Mouse (Mus musculus) gastrocnemius, adult 2 months (tissue): ENCODE measurements around the gene Fam50a. TPM values are rescaled to one million over a fixed set of nuclear protein-coding genes. Genes with fewer than 3 reads are reported as not detected.
"Not testable (repeated sequence)": the region's sequence is repeated elsewhere in the genome, so short reads cannot be mapped to it uniquely, and the experiment has no call there.

ENCODE experiments used
- DNase-seq: peaks from one replicate; pipeline ENCODE4 v3.0.0; 2022
- H3K27ac ChIP-seq: fragments of 200-600 bp; 2 replicates; pipeline ENCODE4 v1.8.1; 2022; ENCODE audit warnings: mild to moderate bottlenecking
- H3K4me3 ChIP-seq: fragments of 200-600 bp; 2 replicates; pipeline ENCODE4 v1.8.1; 2022; ENCODE audit warnings: mild to moderate bottlenecking, moderate library complexity
- CTCF ChIP-seq: fragments of 200-600 bp; IDR thresholded peaks from 2 replicates; pipeline ENCODE4 v1.8.1; 2022; ENCODE audit warnings: antibody characterized with exemption, mild to moderate bottlenecking, moderate library complexity
- intact Hi-C: fragments of 180-260 bp; cut with DNase I; formaldehyde crosslinking; loops from one replicate; pipeline ENCODE4 v1.15.1; 2025
- total RNA-seq, 2 experiments: library from RNA; stranded (reverse); gene quantifications; 2 replicates each; pipeline ENCODE4 v1.2.3; 2021

Fam50a gene
- total RNA-seq, 2 experiments from 2014 or later, result 22.5 to 27.6 TPM

DNA sequence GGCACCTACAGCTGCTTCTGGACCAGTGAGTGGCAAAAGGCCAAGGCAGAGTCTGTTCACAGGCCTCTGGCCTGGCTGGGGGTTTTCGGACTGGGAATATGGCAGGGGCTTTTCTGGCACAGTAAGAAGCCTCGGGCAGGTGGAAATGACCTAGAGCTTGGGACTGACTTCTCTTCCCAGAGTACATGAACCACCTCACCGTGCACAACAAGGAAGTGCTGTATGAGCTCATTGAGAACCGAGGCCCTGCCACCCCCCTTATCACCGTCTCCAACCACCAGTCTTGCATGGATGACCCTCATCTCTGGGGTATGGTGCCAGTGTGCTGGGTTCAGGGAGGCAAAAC, 29.8 kb upstream of the Fam50a start:
- intact Hi-C loops, result no loop called here
- peak overlapping the region; percentile 86 for H3K4me3 ChIP-seq
- peak overlapping the region; percentile 96 for H3K27ac ChIP-seq
- no peak for DNase-seq
- no peak for TF ChIP-seq CTCF

DNA sequence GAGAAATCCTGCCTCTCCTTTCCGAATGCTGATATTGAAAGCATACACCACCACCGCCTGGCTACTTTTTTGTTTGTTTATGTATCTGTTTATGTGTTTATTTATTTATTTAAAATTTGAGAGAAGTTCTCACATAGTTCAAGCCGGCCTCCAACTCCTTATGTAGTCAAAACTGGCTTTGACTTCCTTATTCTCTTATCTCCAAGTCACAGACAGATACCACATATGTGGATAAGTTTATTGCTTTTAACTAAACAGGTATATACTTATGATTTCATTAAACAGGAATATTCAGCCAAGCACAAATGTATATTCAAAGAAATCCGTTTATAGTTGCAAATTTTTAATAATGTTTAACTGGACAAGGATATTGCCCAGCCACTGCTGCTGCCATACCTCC, 19.4 kb upstream of the Fam50a start:
- intact Hi-C loops, result no loop called here
- TF ChIP-seq CTCF, result no peak

DNA sequence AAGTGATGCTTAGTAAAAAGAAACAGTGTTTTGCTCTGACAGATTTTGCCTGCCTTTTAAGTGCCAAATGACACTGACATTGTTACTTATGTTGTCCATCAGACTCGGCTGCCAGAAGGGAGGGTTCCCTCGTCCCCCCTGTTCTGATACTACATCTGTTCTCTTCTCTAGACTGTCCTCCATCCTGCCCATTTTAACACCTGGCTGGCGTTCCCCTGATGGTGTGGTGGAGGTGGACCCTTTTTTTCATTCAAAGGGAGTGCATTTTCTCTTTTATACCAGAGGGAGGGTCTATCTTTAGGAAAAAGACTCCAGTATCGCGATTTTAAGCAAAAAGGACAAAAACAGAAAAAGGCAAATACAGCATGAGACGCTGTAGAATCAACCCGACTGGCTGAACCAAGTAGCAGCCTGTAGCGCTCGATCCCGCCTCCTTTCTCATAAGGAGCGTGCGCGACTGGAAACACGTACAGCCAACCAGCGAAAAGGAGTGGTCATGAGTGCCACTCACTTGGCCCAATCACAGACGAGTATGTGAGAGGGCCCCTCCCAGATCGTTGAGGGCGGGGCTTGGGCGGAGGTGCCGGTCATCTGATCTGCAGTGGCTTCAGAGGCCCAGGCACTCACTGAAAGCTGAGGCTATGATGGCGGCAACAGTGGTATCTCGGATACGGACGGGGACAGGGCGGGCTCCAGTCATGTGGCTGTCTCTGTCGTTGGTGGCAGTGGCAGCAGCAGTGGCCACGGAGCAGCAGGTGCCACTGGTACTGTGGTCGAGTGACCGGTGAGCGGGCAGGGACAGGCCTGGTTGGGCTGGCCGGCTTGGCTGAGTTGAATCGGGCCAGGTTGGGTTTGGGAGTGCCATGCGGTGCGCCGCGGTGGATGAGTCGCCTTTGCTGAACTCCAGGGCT, 16.0 kb upstream of the Fam50a start, which contains the start of gene Atp6ap1:
Gene Atp6ap1, plus strand, starts transcription at position 560 of the 911 bp plus-strand sequence.
- Histone ChIP-seq H3K4me3 (peak within 1 kb of the TSS; percentile 77), H3K27ac (peak within 1 kb of the TSS; percentile 92)
- peak; percentile 95 for DNase-seq
- TF ChIP-seq CTCF, result no peak
- intact Hi-C loops, result no loop called here

More for the DNA sequence above, 19.4 kb upstream of the Fam50a start:
- no peak for DNase-seq
- H3K27ac ChIP-seq, result no peak overlapping the region
- no peak overlapping the region for H3K4me3 ChIP-seq

DNA sequence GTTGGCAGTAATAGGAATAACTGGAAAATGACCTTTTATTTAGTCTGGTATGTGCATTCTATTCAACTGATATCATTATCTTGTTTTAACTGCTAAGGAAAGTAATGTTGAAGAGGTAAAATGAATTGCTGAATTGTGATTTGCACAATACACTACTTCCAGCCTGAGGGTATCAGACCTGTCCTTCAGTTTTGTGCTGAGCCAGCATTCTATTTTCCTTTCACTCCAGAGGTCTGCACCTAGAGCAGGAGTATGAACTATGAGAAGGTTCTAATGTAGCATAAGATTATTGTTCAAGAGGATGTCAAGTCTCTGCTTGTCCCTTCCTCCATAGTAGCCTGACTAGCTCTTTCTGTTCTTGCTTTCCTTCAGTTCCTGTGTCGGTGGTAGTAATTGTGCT, 14.5 kb upstream of the Fam50a start:
- no peak for TF ChIP-seq CTCF
- Histone ChIP-seq H3K27ac (no peak overlapping the region), H3K4me3 (0 out of 2 replicates have a peak overlapping the region, but pooled peaks have one; percentile 17)
- intact Hi-C loops, result no loop called here
- no peak for DNase-seq

DNA sequence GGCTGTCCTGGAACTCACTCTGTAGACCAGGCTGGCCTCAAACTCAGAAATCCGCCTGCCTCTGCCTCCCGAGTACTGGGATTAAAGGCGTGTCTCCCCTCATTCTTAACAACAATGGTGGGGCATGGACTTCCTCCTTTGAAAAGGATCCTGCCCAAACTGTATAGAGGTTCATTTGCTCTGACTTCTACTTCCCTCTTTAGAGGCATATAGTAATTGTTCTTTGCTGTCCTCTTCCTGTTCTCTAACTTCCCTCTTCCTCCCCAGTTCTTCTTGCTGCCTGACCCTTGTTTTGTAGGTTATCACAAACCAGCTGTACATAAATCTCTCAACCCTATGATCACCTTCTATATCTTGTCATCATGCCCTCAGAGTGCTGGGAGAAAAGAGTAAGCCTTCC, 13.1 kb upstream of the Fam50a start:
- no peak overlapping the region for H3K27ac ChIP-seq
- DNase-seq, result no peak
- no peak overlapping the region for H3K4me3 ChIP-seq
- intact Hi-C loops, result no loop called here
- TF ChIP-seq CTCF, result no peak

DNA sequence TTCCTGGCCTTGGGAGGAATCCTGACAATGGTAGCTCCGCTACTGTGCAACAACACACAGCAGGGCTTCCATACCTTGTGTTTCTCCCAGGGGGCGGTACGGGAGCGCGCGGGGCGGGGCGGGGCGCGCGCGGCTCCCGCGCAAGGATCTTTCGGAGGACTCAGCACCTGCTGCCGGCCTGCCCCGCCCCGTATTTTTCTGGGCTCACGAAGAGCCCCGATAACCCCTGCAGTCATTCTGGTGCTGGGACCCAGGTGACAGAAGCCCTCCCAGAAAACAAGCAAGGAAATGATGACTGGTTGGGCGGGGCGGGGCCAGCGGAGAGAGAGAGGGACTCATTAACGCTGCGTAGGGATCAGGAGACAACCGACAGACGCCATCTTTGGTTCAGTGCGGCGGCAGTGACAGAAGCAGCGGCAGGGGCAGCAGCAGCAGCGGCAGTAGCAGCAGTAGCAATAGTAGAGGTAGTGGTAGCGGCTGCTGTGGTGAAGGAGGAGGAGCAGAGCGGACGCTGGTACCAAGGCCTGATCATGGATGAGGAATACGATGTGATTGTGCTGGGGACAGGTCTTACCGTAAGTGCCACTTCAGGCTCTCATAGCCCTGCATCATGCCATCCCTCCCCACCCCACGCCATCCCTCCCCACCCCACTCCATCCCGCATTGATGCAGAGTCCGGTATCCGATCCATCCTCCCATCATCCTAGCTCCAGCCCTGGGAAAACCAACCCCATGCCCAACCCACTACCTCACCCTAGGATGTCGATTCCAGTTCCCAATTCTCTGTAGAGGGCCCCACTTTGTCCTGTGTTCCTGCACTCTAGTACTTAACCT, 7.7 kb upstream of the Fam50a start, which contains the start of gene Gdi1:
Gene Gdi1, plus strand, starts transcription at position 132 of the 834 bp plus-strand sequence.
- peak; percentile 81 for DNase-seq
- intact Hi-C loops, result loop anchor here (5.0 kb wide), 1 partner anchor 62 kb away; no protein-coding TSS in a partner anchor
- H3K27ac ChIP-seq, result peak within 1 kb of the TSS; percentile 97
- peak; percentile 45 for TF ChIP-seq CTCF
- peak within 1 kb of the TSS; percentile 86 for H3K4me3 ChIP-seq

DNA sequence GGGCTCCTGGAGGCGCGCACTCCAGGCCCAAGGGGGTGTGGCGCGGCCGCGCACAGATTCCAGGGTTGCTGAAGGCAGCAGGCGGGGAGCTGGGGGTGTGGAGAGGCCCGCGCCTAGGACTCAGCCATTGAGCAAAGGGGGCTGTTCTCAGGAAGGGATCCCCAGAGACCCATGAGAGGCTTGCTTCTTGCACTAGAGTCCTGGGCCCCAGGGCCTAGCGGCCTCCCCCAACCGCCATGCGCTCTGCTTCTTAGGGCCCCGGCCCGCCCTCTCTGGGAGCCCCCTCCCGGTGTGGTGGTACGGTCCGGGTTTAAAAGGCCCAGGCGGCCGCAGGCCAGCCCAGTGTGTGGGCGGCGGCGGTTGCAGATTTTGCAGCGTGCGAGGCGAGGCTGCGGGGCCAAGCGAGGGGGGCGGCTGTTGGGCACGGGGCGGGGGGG, 15.9 kb downstream of the Fam50a start, which contains the start of gene Plxna3:
Gene Plxna3, plus strand, starts transcription at position 342 of the 437 bp plus-strand sequence.
- TF ChIP-seq CTCF, result no peak
- intact Hi-C loops, result no loop called here
- peak within 1 kb of the TSS; percentile 74 for H3K4me3 ChIP-seq
- DNase-seq, result peak; percentile 74
- peak within 1 kb of the TSS; percentile 83 for H3K27ac ChIP-seq

DNA sequence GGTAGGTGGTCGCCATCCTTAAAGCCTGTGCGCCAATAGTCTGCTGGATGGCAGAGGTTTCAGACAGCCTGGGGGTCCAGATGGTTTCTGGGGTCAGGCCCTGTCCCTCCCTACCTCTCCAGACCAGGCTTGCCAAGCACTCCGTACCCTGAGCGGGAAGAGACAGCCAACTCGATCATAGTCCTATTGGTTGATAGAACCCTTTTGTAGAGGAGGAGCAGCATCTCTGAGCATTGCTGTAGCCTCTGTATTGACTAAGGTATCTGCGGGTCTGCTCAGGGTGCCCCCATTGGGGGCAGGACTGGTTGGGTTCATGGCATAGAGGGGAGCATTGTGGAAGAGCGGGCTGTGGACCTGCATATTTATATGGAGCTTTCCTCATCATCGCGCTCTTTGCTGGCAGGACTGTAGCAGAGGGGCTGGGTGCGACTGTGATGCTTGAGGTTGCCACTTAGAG, 16.4 kb downstream of the Fam50a start:
- H3K27ac ChIP-seq, result peak overlapping the region; percentile 83
- intact Hi-C loops, result no loop called here
- no peak for TF ChIP-seq CTCF
- peak overlapping the region; percentile 74 for H3K4me3 ChIP-seq
- no peak for DNase-seq

DNA sequence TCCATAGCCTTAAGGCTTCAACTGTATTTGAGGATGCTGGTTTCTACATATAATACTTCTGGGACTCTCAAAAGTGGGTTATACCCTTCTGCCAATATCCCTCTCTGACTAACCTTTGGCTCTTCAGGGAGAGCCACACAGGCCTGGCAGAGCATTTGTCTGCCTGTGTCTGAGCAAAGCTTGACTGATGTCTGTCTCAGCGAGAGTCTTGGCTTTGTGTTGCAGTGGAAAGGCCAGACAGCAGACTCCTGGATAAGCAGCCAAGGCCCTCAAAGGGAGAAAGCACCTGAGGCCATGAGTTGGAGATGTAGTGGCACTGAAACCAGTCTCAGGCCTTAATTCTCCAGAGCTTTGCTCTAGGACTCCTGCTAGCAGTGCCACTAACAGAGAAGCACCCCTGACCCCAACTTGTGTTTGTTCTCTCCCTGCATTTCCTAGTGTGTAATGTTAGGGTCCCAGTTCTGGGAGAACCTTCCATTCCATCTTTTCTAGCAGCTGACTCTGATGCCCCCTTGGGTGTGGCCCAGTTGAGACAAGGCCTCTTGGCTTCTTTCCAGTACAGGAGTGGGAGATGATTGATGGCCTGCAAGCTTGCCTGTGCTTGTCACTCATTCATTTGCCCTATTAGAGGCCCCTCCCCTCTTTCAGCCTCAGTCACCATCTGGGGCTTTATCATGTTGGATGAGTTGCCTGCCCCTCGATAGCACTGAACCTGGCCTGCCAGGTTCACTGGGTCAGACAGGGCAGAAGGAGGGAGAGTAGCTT, 17.5 kb downstream of the Fam50a start:
- no peak for TF ChIP-seq CTCF
- intact Hi-C loops, result no loop called here
- Histone ChIP-seq H3K4me3 (no peak overlapping the region), H3K27ac (no peak overlapping the region)
- no peak for DNase-seq

DNA sequence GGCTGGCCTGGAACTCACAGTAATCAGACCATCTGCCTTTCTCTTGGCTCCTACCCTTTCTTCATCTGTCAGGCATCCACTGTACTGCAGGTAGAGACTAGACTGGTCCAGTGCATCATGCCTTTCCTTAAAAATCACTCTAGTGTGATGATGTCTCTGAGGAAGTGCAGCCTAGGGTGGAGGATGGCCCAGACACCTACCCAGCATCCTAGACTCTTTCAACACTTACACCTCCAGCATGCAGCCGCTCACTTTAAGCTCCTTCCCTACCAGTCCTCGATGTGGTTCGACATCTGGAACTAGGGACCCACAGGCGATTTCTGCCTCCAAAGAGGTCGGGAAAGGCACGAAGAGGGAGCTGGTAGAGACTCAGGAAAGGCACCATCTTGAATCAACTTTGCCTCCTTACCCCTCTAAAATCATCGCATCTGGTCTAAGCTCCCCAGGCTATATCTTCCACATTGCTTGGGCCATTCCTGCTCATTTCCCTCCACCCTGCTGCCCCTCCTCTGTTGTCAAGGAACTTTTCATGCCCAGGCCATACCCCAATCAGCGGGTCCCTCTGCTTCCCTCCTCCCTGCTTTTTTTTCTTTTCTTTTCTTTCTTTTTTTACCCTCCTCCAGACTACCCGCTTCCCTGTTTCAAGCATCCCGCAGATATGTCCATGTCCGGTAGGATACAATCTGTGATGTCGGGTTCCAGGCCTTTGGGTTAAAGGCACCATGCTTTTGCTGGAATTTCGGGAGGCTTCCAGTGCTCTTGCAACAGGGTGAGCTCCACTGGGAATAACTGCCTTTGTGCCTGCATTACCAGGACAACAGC, 40.0 kb downstream of the Fam50a start:
- H3K4me3 ChIP-seq, result peak overlapping the region; percentile 79
- no peak for TF ChIP-seq CTCF
- no peak for DNase-seq
- peak overlapping the region; percentile 83 for H3K27ac ChIP-seq
- intact Hi-C loops, result no loop called here

DNA sequence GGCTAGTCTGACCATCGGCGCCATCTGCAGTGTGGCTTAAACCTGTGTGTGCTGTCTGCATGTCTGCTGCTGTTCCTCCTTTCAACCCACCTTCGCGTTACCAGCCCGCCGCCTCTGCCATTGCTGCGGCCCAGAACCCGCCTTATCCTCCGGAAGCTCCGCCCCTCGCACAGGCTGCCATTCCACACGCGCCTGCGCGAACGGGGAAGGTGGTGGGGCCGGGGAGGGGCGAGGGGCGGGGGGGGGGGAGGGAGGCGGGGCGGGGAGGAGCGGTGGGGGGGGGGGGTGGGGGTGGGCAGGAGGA, 40.6 kb downstream of the Fam50a start, which contains the start of gene Lage3:
Gene Lage3, minus strand, starts transcription at position 152 of the 304 bp plus-strand sequence.
- TF ChIP-seq CTCF, result no peak
- DNase-seq, result peak; percentile 88
- H3K4me3 ChIP-seq, result peak within 1 kb of the TSS; percentile 79
- intact Hi-C loops, result no loop called here
- peak within 1 kb of the TSS; percentile 83 for H3K27ac ChIP-seq

DNA sequence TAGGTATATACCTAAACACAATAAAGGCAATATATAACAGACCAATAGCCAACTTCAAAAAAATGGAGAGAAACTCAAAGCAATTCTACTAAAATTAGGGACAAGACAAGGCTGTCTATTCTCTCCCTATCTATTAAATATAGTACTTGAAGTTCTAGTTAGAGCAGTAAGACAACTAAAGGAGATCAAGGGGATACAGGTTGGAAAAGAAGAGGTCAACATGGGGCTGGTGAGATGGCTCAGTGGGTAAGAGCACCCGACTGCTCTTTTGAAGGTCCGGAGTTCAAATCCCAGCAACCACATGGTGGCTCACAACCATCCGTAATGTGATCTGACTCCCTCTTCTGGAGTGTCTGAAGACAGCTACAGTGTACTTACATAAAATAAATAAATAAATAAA, 44.2 kb downstream of the Fam50a start:
- intact Hi-C loops, H3K4me3 ChIP-seq, H3K27ac ChIP-seq, DNase-seq: not testable (repeated sequence)
